Mouse (Mus musculus) bone marrow, adult 2 months (tissue): ENCODE measurements around the gene Srsf11.

Source experiments
- CTCF ChIP-seq: fragments of 200-500 bp; IDR thresholded peaks from 2 replicates; pipeline ENCODE4 v1.5.1; 2011; ENCODE audit warnings: low read length, control low read depth; ENCODE audit not compliant: control insufficient read depth, insufficient read depth
- POLR2A ChIP-seq: fragments of 200-500 bp; IDR thresholded peaks from 2 replicates; pipeline ENCODE4 v1.6.1; 2011; ENCODE audit warnings: low read depth, mild to moderate bottlenecking, control low read depth, low read length, borderline replicate concordance; ENCODE audit not compliant: control insufficient read depth

- no peak for TF ChIP-seq CTCF
- TF ChIP-seq POLR2A = no peak
Observed at GRCm38 (mm10) chr3:158049508-158049907, 13.1 kb upstream of the Srsf11 start.
